Mouse (Mus musculus) embryonic facial prominence, embryonic 13.5 days (tissue): Measurements from ENCODE around the gene Dis3l2. TPM values are rescaled to one million over a fixed set of nuclear protein-coding genes. Genes with fewer than 3 reads are reported as not detected.

ENCODE experiments used
- ATAC-seq: fragments of 200-750 bp; cut with Nextera tagmentation; 2 replicates; pipeline ENCODE4 v1.8.0; 2017; ENCODE audit warnings: low read depth; ENCODE audit not compliant: insufficient number of reproducible peaks, insufficient read depth, low FRiP score, low TSS enrichment
- H3K27ac ChIP-seq: fragments of 300-500 bp; sonication (generic); 2 replicates; pipeline ENCODE4 v1.5.1; 2015; ENCODE audit warnings: moderate library complexity, mild to moderate bottlenecking, inconsistent platforms
- H3K27me3 ChIP-seq: fragments of 300-500 bp; sonication (generic); 2 replicates; pipeline ENCODE4 v1.6.1; 2015; ENCODE audit warnings: mild to moderate bottlenecking, inconsistent platforms
- H3K36me3 ChIP-seq: fragments of 300-500 bp; sonication (generic); 2 replicates; pipeline ENCODE4 v1.6.1; 2015; ENCODE audit warnings: mild to moderate bottlenecking, inconsistent platforms
- H3K4me1 ChIP-seq: fragments of 300-500 bp; sonication (generic); 2 replicates; pipeline ENCODE4 v1.6.1; 2015; ENCODE audit warnings: inconsistent platforms
- H3K4me2 ChIP-seq: fragments of 300-500 bp; sonication (generic); 2 replicates; pipeline ENCODE4 v1.6.1; 2015; ENCODE audit warnings: moderate library complexity, mild to moderate bottlenecking, inconsistent platforms
- H3K4me3 ChIP-seq: fragments of 300-500 bp; sonication (generic); 2 replicates; pipeline ENCODE4 v1.5.1; 2015; ENCODE audit warnings: mild to moderate bottlenecking, inconsistent platforms
- H3K9ac ChIP-seq: fragments of 300-500 bp; sonication (generic); 2 replicates; pipeline ENCODE4 v1.6.1; 2015; ENCODE audit warnings: mild to moderate bottlenecking, inconsistent platforms
- H3K9me3 ChIP-seq: fragments of 300-500 bp; sonication (generic); 2 replicates; pipeline ENCODE4 v1.6.1; 2016; ENCODE audit warnings: inconsistent platforms
- WGBS: fragments of 180-500 bp; shearing (Covaris S2); methylation state at CpG from one replicate; pipeline ENCODE4 v1.1.7; 2015; ENCODE audit warnings: mixed read lengths; 5-methylcytosine and 5-hydroxymethylcytosine counted together
- polyA plus RNA-seq: library from polyadenylated mRNA; unstranded; fragments of >200 nt; fragmentation: Nextera tagmentation; extraction: Ambion mirVana; gene quantifications from 2 replicates; pipeline ENCODE4 v1.2.1, GENCODE M21; 2015

Gene Dis3l2
- polyA plus RNA-seq, 1 experiment from 2014 or later, result 30.9 TPM

- no peaks in the 10 kb centered on the region for H3K9me3 ChIP-seq
- H3K4me3 ChIP-seq, result no peak overlapping the region
- H3K4me2 ChIP-seq, result no peak overlapping the region
- no peak for ATAC-seq
- peaks cover 12% of the 10 kb centered on the region for H3K36me3 ChIP-seq
- WGBS, result 70% methylated on average over 5 of the region's 5 CpGs
- no peaks in the 10 kb centered on the region for H3K27me3 ChIP-seq
- H3K27ac ChIP-seq, result no peak overlapping the region
- H3K4me1 ChIP-seq, result no peaks in the 10 kb centered on the region
- H3K9ac ChIP-seq, result no peak overlapping the region
Observed at GRCm38 (mm10) chr1:86992849-86993248, 289.2 kb downstream of the Dis3l2 start.

GRCm38 (mm10) chr1:86994023-86994422 is 290.4 kb downstream of the Dis3l2 start:
- no peaks in the 10 kb centered on the region for H3K27me3 ChIP-seq
- no peak overlapping the region for H3K4me2 ChIP-seq
- H3K9me3 ChIP-seq, result no peaks in the 10 kb centered on the region
- H3K4me1 ChIP-seq, result no peaks in the 10 kb centered on the region
- no peak for ATAC-seq
- H3K36me3 ChIP-seq, result peaks cover 12% of the 10 kb centered on the region
- H3K4me3 ChIP-seq, result no peak overlapping the region
- no peak overlapping the region for H3K9ac ChIP-seq
- H3K27ac ChIP-seq, result no peak overlapping the region

DNA sequence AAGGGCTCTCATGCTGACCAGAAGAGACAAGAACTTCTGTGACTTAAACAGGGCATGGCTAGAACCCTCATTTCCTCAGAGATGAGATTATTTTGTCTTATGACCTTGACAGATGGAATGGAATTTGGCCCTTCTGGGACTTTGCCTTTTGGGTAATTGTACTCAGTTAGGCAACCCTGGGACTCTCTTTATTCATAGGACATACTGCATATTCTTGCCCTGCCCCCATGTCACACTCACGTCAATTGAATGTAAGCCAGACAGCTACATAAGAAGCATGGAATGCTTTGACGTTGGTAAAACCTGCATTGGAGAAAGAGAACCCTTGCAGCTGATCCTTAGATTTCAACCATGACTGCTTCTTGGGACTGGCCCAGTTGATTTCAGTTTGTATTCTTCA is 294.4 kb downstream of the Dis3l2 start:
- H3K4me2 ChIP-seq, result no peak overlapping the region
- H3K4me1 ChIP-seq, result no peaks in the 10 kb centered on the region
- no peaks in the 10 kb centered on the region for H3K27me3 ChIP-seq
- no peaks in the 10 kb centered on the region for H3K36me3 ChIP-seq
- H3K9ac ChIP-seq, result no peak overlapping the region
- no peak for ATAC-seq
- no peak overlapping the region for H3K27ac ChIP-seq
- WGBS, result 65% methylated on average over 2 of the region's 2 CpGs
- no peaks in the 10 kb centered on the region for H3K9me3 ChIP-seq
- no peak overlapping the region for H3K4me3 ChIP-seq

- Histone ChIP-seq H3K27me3 (no peaks in the 10 kb centered on the region), H3K9ac (no peak overlapping the region), H3K27ac (no peak overlapping the region), H3K4me1 (no peaks in the 10 kb centered on the region), H3K9me3 (no peaks in the 10 kb centered on the region), H3K4me3 (no peak overlapping the region), H3K4me2 (no peak overlapping the region), H3K36me3 (peaks cover 6% of the 10 kb centered on the region; the same call in 1 of the 2 replicates)
- no peak for ATAC-seq
- WGBS, result 81% methylated on average over 5 of the region's 5 CpGs
Observed at GRCm38 (mm10) chr1:87001365-87001764, 297.8 kb downstream of the Dis3l2 start.

- no peak overlapping the region for H3K4me2 ChIP-seq
- no peaks in the 10 kb centered on the region for H3K4me1 ChIP-seq
- H3K27ac ChIP-seq, result no peak overlapping the region
- H3K36me3 ChIP-seq, result peaks cover 6% of the 10 kb centered on the region; the same call in 1 of the 2 replicates
- H3K9ac ChIP-seq, result no peak overlapping the region
- WGBS, result 65% methylated on average over 9 of the region's 9 CpGs
- H3K9me3 ChIP-seq, result no peaks in the 10 kb centered on the region
- no peak overlapping the region for H3K4me3 ChIP-seq
- no peaks in the 10 kb centered on the region for H3K27me3 ChIP-seq
- ATAC-seq, result no peak
Observed at GRCm38 (mm10) chr1:87002545-87003168, 299.0 kb downstream of the Dis3l2 start.

DNA sequence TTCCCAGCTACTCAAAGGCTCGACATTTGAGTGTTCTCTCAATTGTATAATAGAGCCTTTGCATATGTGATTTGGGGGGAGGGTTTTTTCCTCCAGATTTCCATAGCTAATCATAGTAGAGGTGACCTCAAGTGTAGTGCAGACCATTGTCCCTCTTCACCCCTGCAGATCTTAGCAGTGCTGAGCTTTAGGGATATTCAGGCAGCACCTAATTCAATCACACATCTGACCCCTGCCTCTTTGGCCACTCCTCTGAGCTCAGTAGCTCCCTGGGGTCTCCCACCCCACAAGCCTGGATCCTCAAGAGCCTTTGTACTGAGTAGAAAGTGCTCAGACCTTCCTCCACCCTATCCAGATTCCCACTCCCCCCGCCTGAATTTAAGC is 299.6 kb downstream of the Dis3l2 start:
- ATAC-seq, result 0 out of 2 replicates have a peak, but pooled peaks have one; percentile 20
- Histone ChIP-seq H3K27me3 (no peaks in the 10 kb centered on the region), H3K4me2 (no peak overlapping the region), H3K9me3 (no peaks in the 10 kb centered on the region), H3K4me3 (no peak overlapping the region), H3K9ac (no peak overlapping the region), H3K27ac (no peak overlapping the region), H3K36me3 (peaks cover 6% of the 10 kb centered on the region; the same call in 1 of the 2 replicates), H3K4me1 (no peaks in the 10 kb centered on the region)
- WGBS, result 40% methylated on average over 2 of the region's 2 CpGs

GRCm38 (mm10) chr1:87006425-87006824 is 302.8 kb downstream of the Dis3l2 start:
- ATAC-seq, result no peak
- 90% methylated on average over 1 of the region's 1 CpGs for WGBS
- Histone ChIP-seq H3K4me1 (peaks cover 11% of the 10 kb centered on the region; the same call in 1 of the 2 replicates), H3K27me3 (no peaks in the 10 kb centered on the region), H3K4me2 (no peak overlapping the region), H3K4me3 (no peak overlapping the region), H3K36me3 (peaks cover 6% of the 10 kb centered on the region; the same call in 1 of the 2 replicates), H3K9me3 (no peaks in the 10 kb centered on the region), H3K9ac (no peak overlapping the region), H3K27ac (no peak overlapping the region)

- H3K27me3 ChIP-seq, result no peaks in the 10 kb centered on the region
- no peak for ATAC-seq
- H3K4me3 ChIP-seq, result no peak overlapping the region
- H3K9ac ChIP-seq, result no peak overlapping the region
- H3K4me1 ChIP-seq, result peaks cover 16% of the 10 kb centered on the region
- no peaks in the 10 kb centered on the region for H3K9me3 ChIP-seq
- 23% methylated on average over 1 of the region's 1 CpGs for WGBS
- no peak overlapping the region for H3K27ac ChIP-seq
- peaks cover 6% of the 10 kb centered on the region; the same call in 1 of the 2 replicates for H3K36me3 ChIP-seq
- H3K4me2 ChIP-seq, result no peak overlapping the region
Observed at GRCm38 (mm10) chr1:87008211-87008610, 304.6 kb downstream of the Dis3l2 start.

- H3K9ac ChIP-seq, result no peak overlapping the region
- H3K36me3 ChIP-seq, result peaks cover 6% of the 10 kb centered on the region; the same call in 1 of the 2 replicates
- no peak overlapping the region for H3K27ac ChIP-seq
- WGBS, result 88% methylated on average over 3 of the region's 3 CpGs
- H3K4me3 ChIP-seq, result no peak overlapping the region
- peaks cover 16% of the 10 kb centered on the region for H3K4me1 ChIP-seq
- no peak overlapping the region for H3K4me2 ChIP-seq
- ATAC-seq, result no peak
- H3K9me3 ChIP-seq, result no peaks in the 10 kb centered on the region
- no peaks in the 10 kb centered on the region for H3K27me3 ChIP-seq
Observed at GRCm38 (mm10) chr1:87009156-87009555, 305.5 kb downstream of the Dis3l2 start.

- Histone ChIP-seq H3K4me2 (no peak overlapping the region), H3K4me3 (no peak overlapping the region), H3K27me3 (no peaks in the 10 kb centered on the region), H3K9ac (no peak overlapping the region), H3K9me3 (no peaks in the 10 kb centered on the region), H3K4me1 (peaks cover 16% of the 10 kb centered on the region), H3K27ac (peak overlapping the region; percentile 73), H3K36me3 (no peaks in the 10 kb centered on the region)
- WGBS, result 63% methylated on average over 12 of the region's 12 CpGs
- no peak for ATAC-seq
Observed at GRCm38 (mm10) chr1:87010629-87011330, 307.2 kb downstream of the Dis3l2 start.

GRCm38 (mm10) chr1:87011718-87012117 is 308.1 kb downstream of the Dis3l2 start:
- H3K27ac ChIP-seq, result peak overlapping the region; percentile 73; the same call in 1 of the 2 replicates
- no peaks in the 10 kb centered on the region for H3K27me3 ChIP-seq
- H3K4me3 ChIP-seq, result no peak overlapping the region
- no peaks in the 10 kb centered on the region for H3K9me3 ChIP-seq
- H3K9ac ChIP-seq, result no peak overlapping the region
- 56% methylated on average over 3 of the region's 3 CpGs for WGBS
- H3K4me2 ChIP-seq, result no peak overlapping the region
- ATAC-seq, result no peak
- no peaks in the 10 kb centered on the region for H3K36me3 ChIP-seq
- peaks cover 16% of the 10 kb centered on the region for H3K4me1 ChIP-seq

DNA sequence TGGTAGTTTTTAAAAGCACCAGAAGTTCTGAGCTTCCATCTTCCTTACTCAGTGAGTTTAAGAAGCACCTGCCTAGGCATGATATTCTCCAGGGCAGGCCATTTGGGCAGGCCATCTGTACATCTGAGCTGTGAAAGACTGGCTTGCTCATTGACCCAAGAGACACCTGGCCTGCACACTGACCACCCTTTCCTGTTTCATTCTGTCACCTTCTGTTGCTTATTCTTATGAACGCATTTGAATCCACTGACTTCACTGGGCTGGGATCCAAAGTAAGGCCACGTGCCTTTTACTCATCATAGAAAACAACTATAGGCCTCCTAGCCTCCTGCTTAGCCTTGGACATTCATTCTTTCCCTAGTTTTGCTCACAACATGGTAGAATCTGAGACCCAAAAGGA is 309.0 kb downstream of the Dis3l2 start:
- H3K27ac ChIP-seq, result no peak overlapping the region
- no peaks in the 10 kb centered on the region for H3K9me3 ChIP-seq
- no peaks in the 10 kb centered on the region for H3K36me3 ChIP-seq
- 95% methylated on average over 2 of the region's 2 CpGs for WGBS
- no peak overlapping the region for H3K4me2 ChIP-seq
- no peak overlapping the region for H3K9ac ChIP-seq
- H3K4me3 ChIP-seq, result no peak overlapping the region
- H3K4me1 ChIP-seq, result peaks cover 16% of the 10 kb centered on the region
- ATAC-seq, result no peak
- no peaks in the 10 kb centered on the region for H3K27me3 ChIP-seq
